Mouse (Mus musculus) splenic B cell, adult 2 months (primary cell): Measurements from ENCODE around the gene Odr4.

ENCODE experiments used
- DNase-seq: peaks from one replicate; pipeline ENCODE4 v3.0.0-alpha.2; 2011; ENCODE audit warnings: low read depth, low spot score
- H3K27me3 ChIP-seq: 2 replicates; pipeline ENCODE4 v1.6.1; 2012; ENCODE audit warnings: mild to moderate bottlenecking, low read length, moderate library complexity, mixed read lengths; ENCODE audit not compliant: control insufficient read depth, poor library complexity, insufficient read depth, severe bottlenecking
- H3K36me3 ChIP-seq: 2 replicates; pipeline ENCODE4 v1.6.1; 2012; ENCODE audit warnings: mild to moderate bottlenecking, low read length, moderate library complexity, mixed read lengths; ENCODE audit not compliant: control insufficient read depth, poor library complexity, insufficient read depth, severe bottlenecking

Odr4 gene

GRCm38 (mm10) chr1:150387572-150387971 lies 5.3 kb downstream of the Odr4 start:
- no peaks in the 10 kb centered on the region for H3K27me3 ChIP-seq

GRCm38 (mm10) chr1:150384138-150384537 lies 8.7 kb downstream of the Odr4 start:
- Histone ChIP-seq H3K36me3 (peaks cover 3% of the 10 kb centered on the region; the same call in 1 of the 2 replicates), H3K27me3 (no peaks in the 10 kb centered on the region)
- no peak for DNase-seq

More at GRCm38 (mm10) chr1:150387572-150387971, 5.3 kb downstream of the Odr4 start:
- H3K36me3 ChIP-seq, result peaks cover 3% of the 10 kb centered on the region; the same call in 1 of the 2 replicates
- DNase-seq, result peak; percentile 89

- H3K36me3 ChIP-seq, result 0 out of 2 replicates have a peak, but pooled peaks cover 2% of the 10 kb centered on the region
- no peaks in the 10 kb centered on the region for H3K27me3 ChIP-seq
- DNase-seq, result no peak
Observed at GRCm38 (mm10) chr1:150374247-150374646, 18.6 kb downstream of the Odr4 start.

GRCm38 (mm10) chr1:150372895-150373294 lies 20.0 kb downstream of the Odr4 start:
- Histone ChIP-seq H3K36me3 (no peaks in the 10 kb centered on the region), H3K27me3 (no peaks in the 10 kb centered on the region)
- peak; percentile 51 for DNase-seq

- no peaks in the 10 kb centered on the region for H3K27me3 ChIP-seq
- no peak for DNase-seq
- 0 out of 2 replicates have a peak, but pooled peaks cover 2% of the 10 kb centered on the region for H3K36me3 ChIP-seq
Observed at GRCm38 (mm10) chr1:150360864-150361263, 32.0 kb downstream of the Odr4 start.

GRCm38 (mm10) chr1:150335111-150335510 lies 57.8 kb downstream of the Odr4 start:
- H3K27me3 ChIP-seq, result no peaks in the 10 kb centered on the region
- DNase-seq, result no peak
- H3K36me3 ChIP-seq, result no peaks in the 10 kb centered on the region

GRCm38 (mm10) chr1:150319205-150319604 lies 73.7 kb downstream of the Odr4 start, which contains the start of gene Pdc:
Pdc (plus strand) TSS chr1:150319417.
- Histone ChIP-seq H3K27me3 (no peaks in the 10 kb centered on the region), H3K36me3 (no peaks in the 10 kb centered on the region)
- no peak for DNase-seq
